Mouse (Mus musculus) lung, postnatal 0 days (tissue): ENCODE results near the gene Zscan25.

ENCODE experiments used
- CTCF ChIP-seq: IDR thresholded peaks from 2 replicates; pipeline ENCODE4 v1.5.1; 2016; ENCODE audit warnings: antibody characterized with exemption, mild to moderate bottlenecking
- EP300 ChIP-seq: IDR thresholded peaks from 2 replicates; pipeline ENCODE4 v1.6.1; 2016; ENCODE audit warnings: antibody characterized with exemption, mild to moderate bottlenecking, control low read depth

GRCm38 (mm10) chr5:145290697-145291096 is 10.4 kb downstream of the Zscan25 start:
- no peak for TF ChIP-seq CTCF
- TF ChIP-seq EP300, result no peak
